Mouse (Mus musculus) erythroblast, embryonic 14.5 days (primary cell): ENCODE measurements around the gene Ccna1. TPM values are rescaled to one million over a fixed set of nuclear protein-coding genes. Genes with fewer than 3 reads are reported as not detected.
A peak's percentile ranks its signal among the peaks of the same experiment; 100 is the strongest.

Experiments
- H3K27me3 ChIP-seq: 2 replicates; pipeline ENCODE4 v1.6.1; 2012; ENCODE audit warnings: inconsistent platforms; ENCODE audit not compliant: control insufficient read depth
- H3K36me3 ChIP-seq: 2 replicates; pipeline ENCODE4 v1.6.1; 2012; ENCODE audit warnings: mild to moderate bottlenecking, inconsistent platforms; ENCODE audit not compliant: control insufficient read depth
- H3K4me1 ChIP-seq: 2 replicates; pipeline ENCODE4 v1.6.1; 2012; ENCODE audit warnings: inconsistent platforms; ENCODE audit not compliant: control insufficient read depth
- H3K4me3 ChIP-seq: replicated peaks from 2 replicates; pipeline ENCODE3; 2012; ENCODE audit warnings: moderate library complexity, mild to moderate bottlenecking, inconsistent platforms
- H3K9me3 ChIP-seq: 2 replicates; pipeline ENCODE4 v1.6.1; 2012; ENCODE audit warnings: low read length, inconsistent platforms, mixed read lengths; ENCODE audit not compliant: control insufficient read depth
- GATA1 ChIP-seq: IDR thresholded peaks from 2 replicates; pipeline ENCODE4 v1.6.1; 2012; ENCODE audit warnings: low read length, inconsistent platforms, mixed read lengths
- TAL1 ChIP-seq: IDR thresholded peaks from 3 replicates; pipeline ENCODE4 v1.6.1; 2012; ENCODE audit warnings: low read length, inconsistent platforms, mixed read lengths
- polyA plus RNA-seq: library from polyadenylated mRNA; stranded (reverse); fragments of >175 nt; gene quantifications from 2 replicates; pipeline ENCODE4 v1.2.3, GENCODE M21; 2012

Gene Ccna1
- polyA plus RNA-seq, 1 experiment, result not detected

DNA sequence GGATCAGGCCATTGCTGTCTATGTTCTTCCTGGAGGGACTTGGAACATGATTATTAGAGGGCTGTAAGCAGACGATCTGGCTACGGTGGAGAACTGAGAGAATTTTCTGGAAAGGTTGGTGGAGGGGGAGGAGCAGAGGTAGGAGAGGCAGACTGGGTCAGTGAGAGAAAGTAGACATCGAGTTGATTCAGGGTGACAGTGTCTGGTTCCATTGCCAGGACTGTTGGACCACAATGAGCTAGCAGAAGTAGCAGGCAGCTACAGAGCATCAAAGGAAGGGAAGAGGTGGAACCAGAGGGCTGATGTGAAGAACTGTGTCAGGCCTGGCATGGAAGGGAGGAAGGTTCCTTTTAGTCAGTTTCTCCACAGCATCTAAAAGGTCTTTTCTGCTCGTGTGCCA is 33.1 kb upstream of the Ccna1 start:
- Histone ChIP-seq H3K27me3 (no peaks in the 10 kb centered on the region), H3K36me3 (no peaks in the 10 kb centered on the region), H3K4me1 (no peaks in the 10 kb centered on the region), H3K4me3 (no peak overlapping the region), H3K9me3 (no peaks in the 10 kb centered on the region)
- TF ChIP-seq GATA1, result no peak
- TF ChIP-seq TAL1, result no peak

- Histone ChIP-seq H3K4me3 (no peak overlapping the region), H3K9me3 (no peaks in the 10 kb centered on the region), H3K36me3 (no peaks in the 10 kb centered on the region), H3K27me3 (no peaks in the 10 kb centered on the region), H3K4me1 (no peaks in the 10 kb centered on the region)
- TF ChIP-seq GATA1 (no peak), TAL1 (no peak)
Observed at GRCm38 (mm10) chr3:55087360-55087759, 32.1 kb upstream of the Ccna1 start.

DNA sequence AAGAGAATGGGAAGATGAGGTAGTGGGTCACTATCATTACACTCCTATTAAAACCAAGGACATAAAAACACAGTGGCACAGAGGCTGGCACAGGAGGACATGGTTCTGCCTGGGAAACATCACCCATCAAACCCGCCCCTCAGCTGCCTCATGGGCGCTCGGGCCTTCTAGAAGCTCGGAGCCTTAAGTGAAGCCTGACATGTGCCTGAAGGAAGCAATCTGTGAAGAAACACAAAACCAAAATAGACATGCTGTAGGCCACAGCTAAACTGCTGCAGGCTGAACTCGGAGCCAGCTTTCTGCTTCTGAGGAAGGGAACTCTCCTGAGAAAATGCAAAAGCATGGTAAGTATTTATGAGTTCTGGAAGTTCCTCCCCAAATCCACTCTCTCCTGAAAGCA is 31.6 kb upstream of the Ccna1 start:
- Histone ChIP-seq H3K27me3 (no peaks in the 10 kb centered on the region), H3K9me3 (no peaks in the 10 kb centered on the region), H3K4me1 (no peaks in the 10 kb centered on the region), H3K36me3 (no peaks in the 10 kb centered on the region), H3K4me3 (no peak overlapping the region)
- no peak for TF ChIP-seq TAL1
- TF ChIP-seq GATA1, result no peak

GRCm38 (mm10) chr3:55085716-55086115 is 30.4 kb upstream of the Ccna1 start:
- Histone ChIP-seq H3K4me3 (no peak overlapping the region), H3K36me3 (no peaks in the 10 kb centered on the region), H3K27me3 (no peaks in the 10 kb centered on the region), H3K4me1 (no peaks in the 10 kb centered on the region), H3K9me3 (no peaks in the 10 kb centered on the region)
- TF ChIP-seq GATA1, result no peak
- no peak for TF ChIP-seq TAL1

DNA sequence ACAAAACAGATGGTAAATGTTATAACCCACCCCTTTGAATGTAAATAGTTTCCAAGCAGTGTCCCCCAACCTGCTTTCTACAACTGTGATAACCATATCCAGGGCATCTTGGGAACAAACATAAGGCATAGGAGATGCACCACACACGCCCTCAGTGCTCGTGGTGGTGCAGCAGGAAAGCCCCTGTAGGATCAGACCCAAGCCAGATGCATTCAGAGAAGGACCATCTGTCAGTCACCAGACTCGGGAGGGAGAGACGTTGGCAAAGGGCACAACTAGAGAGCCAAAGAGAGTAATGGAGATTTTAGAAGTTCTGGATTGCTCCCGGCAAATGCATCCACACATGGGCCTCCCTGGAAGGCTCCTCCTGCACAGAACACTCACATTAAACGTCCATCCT is 29.5 kb upstream of the Ccna1 start:
- no peaks in the 10 kb centered on the region for H3K27me3 ChIP-seq
- H3K4me3 ChIP-seq, result no peak overlapping the region

GRCm38 (mm10) chr3:55080055-55080454 is 24.8 kb upstream of the Ccna1 start:
- Histone ChIP-seq H3K36me3 (no peaks in the 10 kb centered on the region), H3K4me1 (no peaks in the 10 kb centered on the region), H3K4me3 (no peak overlapping the region), H3K27me3 (no peaks in the 10 kb centered on the region), H3K9me3 (no peaks in the 10 kb centered on the region)
- no peak for TF ChIP-seq TAL1
- peak; percentile 83 for TF ChIP-seq GATA1

More for the DNA sequence above, 29.5 kb upstream of the Ccna1 start:
- no peak for TF ChIP-seq GATA1
- TF ChIP-seq TAL1, result no peak
- Histone ChIP-seq H3K36me3 (no peaks in the 10 kb centered on the region), H3K9me3 (no peaks in the 10 kb centered on the region), H3K4me1 (no peaks in the 10 kb centered on the region)

DNA sequence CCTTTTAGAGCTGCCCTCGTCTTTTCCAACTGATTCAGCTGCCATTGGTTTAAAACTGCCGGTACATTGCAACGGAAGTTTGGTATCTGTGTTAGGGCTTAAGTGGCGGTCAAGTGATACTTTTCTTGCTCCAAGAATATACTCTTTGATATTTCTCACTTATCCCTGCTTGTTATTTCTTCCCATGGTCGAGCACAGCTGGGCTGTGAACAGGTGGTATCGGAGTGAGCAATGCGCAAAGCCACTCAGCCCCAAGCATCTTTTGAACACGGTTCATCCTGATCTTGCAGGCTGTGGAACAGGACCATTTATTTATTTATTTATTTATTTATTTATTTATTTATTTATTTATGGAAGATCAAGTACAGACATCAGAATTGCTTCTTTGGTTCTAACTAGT is 24.3 kb upstream of the Ccna1 start:
- no peaks in the 10 kb centered on the region for H3K27me3 ChIP-seq
- no peak overlapping the region for H3K4me3 ChIP-seq
- TF ChIP-seq TAL1, result no peak
- no peak for TF ChIP-seq GATA1
- no peaks in the 10 kb centered on the region for H3K9me3 ChIP-seq
- no peaks in the 10 kb centered on the region for H3K36me3 ChIP-seq
- no peaks in the 10 kb centered on the region for H3K4me1 ChIP-seq

GRCm38 (mm10) chr3:55078233-55078632 is 22.9 kb upstream of the Ccna1 start:
- no peak for TF ChIP-seq TAL1
- no peak for TF ChIP-seq GATA1
- Histone ChIP-seq H3K4me1 (no peaks in the 10 kb centered on the region), H3K9me3 (no peaks in the 10 kb centered on the region), H3K4me3 (no peak overlapping the region), H3K27me3 (no peaks in the 10 kb centered on the region), H3K36me3 (no peaks in the 10 kb centered on the region)

DNA sequence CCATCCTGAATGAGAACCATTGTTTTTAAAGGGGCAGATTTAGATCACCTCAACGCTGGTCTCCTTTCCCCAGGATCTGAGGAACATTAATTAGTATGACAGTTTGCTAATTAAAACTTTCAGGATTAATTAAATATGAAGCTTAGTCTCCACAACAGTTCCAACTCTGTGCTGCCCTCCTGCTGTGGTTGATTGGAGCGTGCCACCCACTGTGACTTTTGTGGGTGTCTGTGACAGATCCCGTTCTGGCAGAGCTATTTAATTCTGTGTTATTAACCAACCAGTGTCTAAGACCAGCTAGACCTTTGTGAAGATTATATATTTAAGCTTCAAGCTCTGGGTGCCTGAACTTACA is 20.0 kb upstream of the Ccna1 start:
- no peaks in the 10 kb centered on the region for H3K36me3 ChIP-seq
- no peaks in the 10 kb centered on the region for H3K9me3 ChIP-seq
- TF ChIP-seq GATA1 (no peak), TAL1 (no peak)
- H3K27me3 ChIP-seq, result no peaks in the 10 kb centered on the region
- H3K4me3 ChIP-seq, result no peak overlapping the region
- H3K4me1 ChIP-seq, result no peaks in the 10 kb centered on the region

GRCm38 (mm10) chr3:55074576-55075293 is 19.4 kb upstream of the Ccna1 start:
- TF ChIP-seq TAL1 (no peak), GATA1 (no peak)
- H3K4me3 ChIP-seq, result no peak overlapping the region
- H3K4me1 ChIP-seq, result no peaks in the 10 kb centered on the region
- no peaks in the 10 kb centered on the region for H3K9me3 ChIP-seq
- no peaks in the 10 kb centered on the region for H3K36me3 ChIP-seq
- H3K27me3 ChIP-seq, result no peaks in the 10 kb centered on the region
